Mouse (Mus musculus): ENCODE measurements at regions not wholly inside any gene's neighbourhood (a gene's known extent, or its start where the extent isn't known, plus 50 kb on each side); places are given as distances from the start of the nearest gene placed in this dataset.

DNA sequence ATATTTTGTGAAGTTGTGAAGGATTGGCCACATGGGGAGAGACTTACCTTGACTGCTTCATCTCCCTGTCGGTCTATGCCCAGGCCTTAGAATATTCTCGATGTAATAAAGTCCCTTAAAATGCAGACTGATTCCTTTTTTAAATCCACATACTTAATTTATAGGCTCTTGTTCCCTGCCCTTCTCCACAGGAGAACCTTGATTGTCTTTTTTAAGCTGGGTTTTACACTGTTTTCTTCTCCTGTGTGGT is 77.8 kb upstream of the Cpsf6 start:
- no peaks in the 10 kb centered on the region for H3K9me3 ChIP-seq (replicated peaks; ENCODE audit: control insufficient read depth, low read length)
- H3K36me3 ChIP-seq (ENCODE audit: control insufficient read depth, insufficient read depth, low read length) = no peaks in the 10 kb centered on the region
- H3K4me3 ChIP-seq (replicated peaks; ENCODE audit: low read length) = no peak overlapping the region
- H3K9ac ChIP-seq (ENCODE audit: low read length) = no peak overlapping the region
- H3K27ac ChIP-seq (ENCODE audit: low read length) = no peak overlapping the region
- ATAC-seq (ENCODE audit: insufficient read depth, low FRiP score) = no peak
- no peaks in the 10 kb centered on the region for H3K27me3 ChIP-seq (ENCODE audit: control insufficient read depth, insufficient read depth, low read length)
- 71% methylated on average over 2 of the region's 2 CpGs for WGBS
- H3K4me1 ChIP-seq (ENCODE audit: control insufficient read depth, insufficient read depth, low read length) = no peaks in the 10 kb centered on the region; the same call in 1 of the 2 replicates
- no peak overlapping the region for H3K4me2 ChIP-seq (ENCODE audit: low read depth, low read length)

DNA sequence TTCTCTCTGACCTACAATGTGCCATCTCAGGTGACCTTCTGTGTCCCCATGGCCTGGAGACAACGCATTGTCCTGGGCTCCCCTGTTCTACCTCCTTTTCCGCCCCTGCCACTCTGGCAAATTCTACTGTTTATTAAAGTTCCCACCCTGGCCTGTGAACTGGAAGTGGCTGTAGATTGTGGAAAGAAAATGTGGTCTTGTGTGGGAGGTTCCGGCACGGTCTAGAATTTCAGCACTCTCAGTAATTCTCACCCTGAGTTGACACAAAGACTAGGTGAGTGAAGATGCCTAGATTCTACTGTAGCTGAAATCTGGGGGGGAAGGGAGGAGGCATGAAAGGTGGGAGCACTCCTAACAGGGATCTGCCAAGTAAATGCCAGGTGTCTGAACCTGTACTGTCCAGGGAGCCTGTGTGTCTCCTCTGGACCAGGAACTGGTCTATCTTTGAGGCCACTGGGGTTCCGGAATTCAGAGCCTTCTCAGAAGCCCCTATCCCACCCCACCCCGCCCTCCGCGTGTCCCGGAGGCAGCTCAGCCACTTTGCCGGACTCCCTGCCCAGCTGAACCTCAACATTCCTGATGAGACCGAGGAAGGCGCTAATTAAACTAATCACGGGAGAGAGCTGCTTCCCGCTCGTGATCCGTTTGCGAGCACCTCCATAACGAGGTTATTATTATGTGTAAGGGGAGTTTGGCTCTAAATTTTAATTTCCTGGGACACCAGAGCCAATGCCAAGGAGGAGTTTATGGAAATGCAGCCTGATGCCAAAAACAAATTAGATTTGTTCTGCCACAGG is 77.3 kb upstream of the Cpsf6 start:
- Histone ChIP-seq H3K9me3 (replicated peaks; ENCODE audit: control insufficient read depth, low read length) (no peaks in the 10 kb centered on the region), H3K27me3 (ENCODE audit: control insufficient read depth, insufficient read depth, low read length) (no peaks in the 10 kb centered on the region), H3K27ac (ENCODE audit: low read length) (peak overlapping the region; percentile 81), H3K9ac (ENCODE audit: low read length) (peak overlapping the region; percentile 12; the same call in 1 of the 2 replicates), H3K4me3 (replicated peaks; ENCODE audit: low read length) (no peak overlapping the region), H3K36me3 (ENCODE audit: control insufficient read depth, insufficient read depth, low read length) (no peaks in the 10 kb centered on the region), H3K4me1 (ENCODE audit: control insufficient read depth, insufficient read depth, low read length) (no peaks in the 10 kb centered on the region; the same call in 1 of the 2 replicates), H3K4me2 (ENCODE audit: low read depth, low read length) (no peak overlapping the region)
- ATAC-seq (ENCODE audit: insufficient read depth, low FRiP score) = no peak
- WGBS = 57% methylated on average over 18 of the region's 18 CpGs

DNA sequence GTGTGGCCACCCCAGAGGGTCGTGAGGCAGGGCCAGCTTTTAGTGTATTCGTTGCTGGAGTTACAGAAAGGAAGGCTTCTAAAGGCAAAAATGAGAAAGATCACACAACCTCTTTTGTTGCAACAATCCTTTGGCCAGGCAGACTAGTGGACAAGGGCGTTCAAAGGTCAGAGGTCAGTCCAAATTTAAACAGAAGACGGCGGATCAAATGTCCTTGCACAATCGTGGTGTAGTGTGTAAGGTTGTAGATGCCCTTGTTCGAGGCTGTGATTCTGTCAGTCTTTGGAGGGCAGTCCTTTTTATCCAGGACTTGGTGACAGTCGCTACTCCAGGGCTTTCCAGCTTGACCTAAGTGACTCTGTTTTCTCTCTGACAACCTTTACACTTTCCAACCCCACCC is 76.6 kb upstream of the Cpsf6 start:
- peak overlapping the region; percentile 81 for H3K27ac ChIP-seq (ENCODE audit: low read length)
- no peak for ATAC-seq (ENCODE audit: insufficient read depth, low FRiP score)
- no peak overlapping the region for H3K4me2 ChIP-seq (ENCODE audit: low read depth, low read length)
- no peaks in the 10 kb centered on the region for H3K9me3 ChIP-seq (replicated peaks; ENCODE audit: control insufficient read depth, low read length)
- H3K4me1 ChIP-seq (ENCODE audit: control insufficient read depth, insufficient read depth, low read length) = no peaks in the 10 kb centered on the region; the same call in 1 of the 2 replicates
- no peaks in the 10 kb centered on the region for H3K27me3 ChIP-seq (ENCODE audit: control insufficient read depth, insufficient read depth, low read length)
- WGBS = 38% methylated on average over 8 of the region's 8 CpGs
- H3K9ac ChIP-seq (ENCODE audit: low read length) = no peak overlapping the region; the same call in 1 of the 2 replicates
- H3K4me3 ChIP-seq (replicated peaks; ENCODE audit: low read length) = no peak overlapping the region
- H3K36me3 ChIP-seq (ENCODE audit: control insufficient read depth, insufficient read depth, low read length) = no peaks in the 10 kb centered on the region

DNA sequence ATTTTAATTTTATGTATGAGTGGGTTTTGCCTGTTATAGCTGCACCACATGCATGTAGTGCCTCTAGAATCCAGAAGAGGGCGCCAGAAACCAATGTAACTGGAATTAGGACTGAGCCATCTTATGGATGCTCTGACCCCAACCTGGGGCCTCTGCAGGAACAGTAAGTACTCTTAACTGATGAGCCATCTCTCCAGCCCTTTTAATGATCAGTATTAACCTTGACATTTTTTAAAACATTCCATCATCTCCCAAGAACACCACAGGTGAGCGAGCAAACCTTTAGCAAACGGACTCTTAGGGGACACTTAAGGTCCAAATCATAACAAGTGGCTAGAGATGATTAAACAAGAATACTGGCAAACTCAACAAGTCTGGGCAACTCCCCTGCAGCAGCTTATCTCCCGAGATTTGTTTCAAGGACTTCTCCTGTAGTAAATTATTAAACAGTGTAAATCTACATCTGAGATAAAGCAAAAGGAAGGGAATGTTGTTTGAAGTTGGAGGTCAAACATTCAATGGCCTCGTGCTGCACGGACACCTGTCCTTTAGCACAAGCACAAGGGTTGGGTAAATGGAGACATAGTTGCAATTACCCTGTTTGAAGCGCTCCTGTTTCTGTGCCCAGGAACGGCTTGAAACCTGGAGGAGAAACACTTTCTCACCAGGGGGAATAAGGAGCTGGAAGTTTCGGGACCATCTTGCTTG is 75.9 kb upstream of the Cpsf6 start:
- H3K9me3 ChIP-seq (replicated peaks; ENCODE audit: control insufficient read depth, low read length) = no peaks in the 10 kb centered on the region
- H3K27ac ChIP-seq (ENCODE audit: low read length) = peak overlapping the region; percentile 81
- 39% methylated on average over 9 of the region's 9 CpGs for WGBS
- H3K4me3 ChIP-seq (replicated peaks; ENCODE audit: low read length) = no peak overlapping the region
- H3K9ac ChIP-seq (ENCODE audit: low read length) = no peak overlapping the region
- no peaks in the 10 kb centered on the region for H3K27me3 ChIP-seq (ENCODE audit: control insufficient read depth, insufficient read depth, low read length)
- H3K4me1 ChIP-seq (ENCODE audit: control insufficient read depth, insufficient read depth, low read length) = no peaks in the 10 kb centered on the region; the same call in 1 of the 2 replicates
- ATAC-seq (ENCODE audit: insufficient read depth, low FRiP score) = peak; percentile 72
- no peak overlapping the region for H3K4me2 ChIP-seq (ENCODE audit: low read depth, low read length)
- no peaks in the 10 kb centered on the region for H3K36me3 ChIP-seq (ENCODE audit: control insufficient read depth, insufficient read depth, low read length)

DNA sequence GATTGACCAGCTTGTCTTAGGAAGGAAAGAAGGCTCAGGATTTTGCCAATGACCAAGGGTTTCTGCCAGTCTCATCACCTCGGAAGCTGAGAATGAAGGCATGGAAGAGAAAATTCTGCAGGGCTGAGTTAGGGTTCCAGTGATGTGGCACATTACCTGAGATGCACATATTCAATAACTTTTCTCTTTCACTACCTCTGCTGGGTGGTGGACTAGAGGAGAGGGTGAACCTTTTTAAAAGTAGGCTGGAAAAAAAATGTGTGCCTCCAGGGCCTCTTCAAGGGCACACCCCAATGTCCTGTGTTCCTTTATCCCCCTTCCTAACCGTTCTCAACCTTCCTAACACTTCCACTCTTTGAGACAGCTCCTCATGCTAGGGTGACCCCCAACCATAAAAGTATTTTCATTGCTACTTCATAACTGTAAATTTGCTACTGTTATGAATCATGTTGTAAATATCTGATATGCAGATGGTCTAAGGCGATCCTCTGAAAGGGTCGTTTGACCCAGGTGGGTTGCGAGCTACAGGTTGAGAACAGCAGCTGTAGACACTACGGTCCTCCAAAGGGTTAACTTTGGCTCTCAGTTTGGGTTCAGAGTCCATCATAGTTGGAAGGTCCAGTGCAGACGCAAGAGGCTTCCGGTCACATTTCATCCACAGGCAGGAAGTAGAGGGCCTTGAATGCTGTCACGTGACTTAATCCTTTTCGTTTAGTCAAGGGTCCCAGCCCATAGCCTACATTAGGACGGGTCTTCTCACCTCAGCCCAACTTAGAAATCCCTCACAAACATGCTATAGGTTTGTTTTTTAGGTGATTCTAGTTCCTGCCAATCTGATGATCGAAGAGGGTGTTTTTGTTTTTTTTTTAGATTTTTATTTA is 75.1 kb upstream of the Cpsf6 start:
- no peaks in the 10 kb centered on the region for H3K27me3 ChIP-seq (ENCODE audit: control insufficient read depth, insufficient read depth, low read length)
- no peaks in the 10 kb centered on the region for H3K9me3 ChIP-seq (replicated peaks; ENCODE audit: control insufficient read depth, low read length)
- 62% methylated on average over 12 of the region's 12 CpGs for WGBS
- no peak overlapping the region for H3K9ac ChIP-seq (ENCODE audit: low read length)
- no peak overlapping the region for H3K4me3 ChIP-seq (replicated peaks; ENCODE audit: low read length)
- H3K4me2 ChIP-seq (ENCODE audit: low read depth, low read length) = no peak overlapping the region
- no peak for ATAC-seq (ENCODE audit: insufficient read depth, low FRiP score)
- no peak overlapping the region for H3K27ac ChIP-seq (ENCODE audit: low read length)
- no peaks in the 10 kb centered on the region; the same call in 1 of the 2 replicates for H3K4me1 ChIP-seq (ENCODE audit: control insufficient read depth, insufficient read depth, low read length)
- no peaks in the 10 kb centered on the region for H3K36me3 ChIP-seq (ENCODE audit: control insufficient read depth, insufficient read depth, low read length)

DNA sequence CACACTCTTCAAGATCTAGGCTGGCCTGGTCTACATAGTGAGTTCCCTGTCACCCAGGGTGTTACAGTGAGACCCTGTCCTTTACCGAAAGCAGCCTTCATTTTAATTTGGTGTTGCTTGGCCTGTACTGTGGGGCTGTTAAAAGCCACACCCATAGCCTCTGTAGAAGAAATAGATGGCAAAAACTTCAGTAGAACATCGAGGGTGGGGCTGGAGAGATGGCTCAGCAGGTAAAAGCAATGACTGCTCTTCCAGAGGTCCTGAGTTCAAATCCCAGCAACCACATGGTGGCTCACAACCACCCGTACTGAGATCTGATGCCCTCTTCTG is 74.3 kb upstream of the Cpsf6 start:
- no peak overlapping the region for H3K9ac ChIP-seq (ENCODE audit: low read length)
- no peaks in the 10 kb centered on the region for H3K27me3 ChIP-seq (ENCODE audit: control insufficient read depth, insufficient read depth, low read length)
- H3K27ac ChIP-seq (ENCODE audit: low read length) = no peak overlapping the region
- H3K4me1 ChIP-seq (ENCODE audit: control insufficient read depth, insufficient read depth, low read length) = no peaks in the 10 kb centered on the region; the same call in 1 of the 2 replicates
- H3K4me3 ChIP-seq (replicated peaks; ENCODE audit: low read length) = no peak overlapping the region
- no peak for ATAC-seq (ENCODE audit: insufficient read depth, low FRiP score)
- 88% methylated on average over 3 of the region's 3 CpGs for WGBS
- no peaks in the 10 kb centered on the region for H3K36me3 ChIP-seq (ENCODE audit: control insufficient read depth, insufficient read depth, low read length)
- no peak overlapping the region for H3K4me2 ChIP-seq (ENCODE audit: low read depth, low read length)
- H3K9me3 ChIP-seq (replicated peaks; ENCODE audit: control insufficient read depth, low read length) = no peaks in the 10 kb centered on the region

DNA sequence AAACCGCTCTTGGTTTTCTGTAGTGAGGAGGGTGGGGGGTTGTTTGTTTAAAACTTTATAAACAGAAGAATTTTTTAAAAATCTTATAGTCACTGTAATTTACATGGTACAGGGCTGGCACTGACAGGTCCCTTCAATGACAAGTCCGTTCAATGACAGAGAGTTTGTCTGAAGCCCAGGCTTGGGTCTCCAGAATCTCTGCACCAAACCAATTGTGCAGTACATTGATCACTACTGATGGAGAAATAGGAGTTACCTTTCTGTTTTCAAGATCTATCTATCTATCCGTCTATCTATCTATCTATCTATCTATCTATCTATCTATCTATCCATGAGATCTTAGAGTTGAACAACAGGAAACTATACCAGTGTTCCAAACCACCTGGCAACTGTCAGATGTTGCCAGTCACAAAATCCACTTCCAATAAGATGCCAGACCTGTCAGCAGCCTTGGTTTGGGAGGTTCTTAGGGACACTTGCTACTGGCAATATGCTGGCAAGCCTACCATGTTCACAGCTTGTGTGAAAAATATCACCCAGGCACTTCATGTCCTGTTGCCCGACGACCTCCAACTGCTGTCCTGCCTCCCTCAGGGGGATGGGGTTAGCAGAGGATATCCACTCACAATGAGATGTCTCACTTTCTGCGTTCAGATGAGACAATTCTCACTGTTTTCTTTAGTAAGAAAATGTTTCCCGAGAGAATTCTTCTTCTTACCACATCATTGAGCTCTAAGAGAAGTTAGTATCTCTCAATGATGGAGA is 73.8 kb upstream of the Cpsf6 start:
- Histone ChIP-seq H3K9me3 (replicated peaks; ENCODE audit: control insufficient read depth, low read length) (no peaks in the 10 kb centered on the region), H3K4me2 (ENCODE audit: low read depth, low read length) (no peak overlapping the region), H3K4me1 (ENCODE audit: control insufficient read depth, insufficient read depth, low read length) (no peaks in the 10 kb centered on the region; the same call in 1 of the 2 replicates), H3K36me3 (ENCODE audit: control insufficient read depth, insufficient read depth, low read length) (no peaks in the 10 kb centered on the region), H3K27me3 (ENCODE audit: control insufficient read depth, insufficient read depth, low read length) (no peaks in the 10 kb centered on the region), H3K9ac (ENCODE audit: low read length) (no peak overlapping the region), H3K4me3 (replicated peaks; ENCODE audit: low read length) (no peak overlapping the region), H3K27ac (ENCODE audit: low read length) (no peak overlapping the region)
- ATAC-seq (ENCODE audit: insufficient read depth, low FRiP score) = no peak
- WGBS = 86% methylated on average over 7 of the region's 7 CpGs

DNA sequence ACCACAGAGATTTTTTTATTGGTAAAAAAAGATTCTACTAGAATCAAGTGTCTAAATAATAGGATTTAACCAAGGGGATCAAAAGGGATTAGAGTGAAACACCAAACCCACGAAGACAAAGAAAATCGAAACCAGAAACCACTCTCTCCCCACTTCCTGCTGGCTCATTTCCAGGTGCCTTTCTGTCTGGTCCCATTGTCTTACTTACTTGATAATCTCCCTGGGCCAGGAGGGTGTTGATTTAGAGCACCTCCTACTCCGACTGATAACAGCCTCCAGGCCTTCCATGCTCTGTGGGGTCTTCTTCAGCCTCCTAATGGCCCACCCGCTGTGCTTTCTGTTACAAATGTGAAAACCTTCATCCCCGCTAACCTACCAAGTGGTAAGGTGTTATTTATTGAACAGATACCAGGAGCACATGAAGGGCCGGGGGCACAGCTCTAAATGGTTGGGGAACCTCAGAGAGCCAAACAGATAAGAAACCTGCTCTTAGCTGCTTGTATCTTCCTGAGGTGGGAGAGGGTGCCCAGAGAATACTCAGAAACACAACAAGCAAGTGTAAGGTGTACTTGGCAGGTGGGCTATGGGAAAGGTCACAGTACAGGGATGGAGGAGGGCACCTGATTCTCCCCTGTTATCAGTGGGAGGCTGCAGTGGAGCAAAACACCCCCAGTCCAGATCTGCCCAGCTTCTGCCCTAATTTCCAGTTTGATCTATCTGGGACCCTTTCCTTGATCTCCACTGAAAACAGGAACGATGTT is 72.6 kb upstream of the Cpsf6 start:
- Histone ChIP-seq H3K27me3 (ENCODE audit: control insufficient read depth, insufficient read depth, low read length) (no peaks in the 10 kb centered on the region), H3K9ac (ENCODE audit: low read length) (no peak overlapping the region), H3K4me2 (ENCODE audit: low read depth, low read length) (no peak overlapping the region), H3K4me1 (ENCODE audit: control insufficient read depth, insufficient read depth, low read length) (no peaks in the 10 kb centered on the region; the same call in 1 of the 2 replicates), H3K27ac (ENCODE audit: low read length) (no peak overlapping the region), H3K36me3 (ENCODE audit: control insufficient read depth, insufficient read depth, low read length) (no peaks in the 10 kb centered on the region), H3K4me3 (replicated peaks; ENCODE audit: low read length) (no peak overlapping the region), H3K9me3 (replicated peaks; ENCODE audit: control insufficient read depth, low read length) (no peaks in the 10 kb centered on the region)
- no peak for ATAC-seq (ENCODE audit: insufficient read depth, low FRiP score)
- WGBS = 44% methylated on average over 7 of the region's 7 CpGs
